Mouse (Mus musculus): ENCODE data around the gene Kidins220. TPM values are rescaled to one million over a fixed set of nuclear protein-coding genes. Genes with fewer than 3 reads are reported as not detected.

The Kidins220 gene
- polyA plus RNA-seq, 1 experiment from 2014 or later, result 23.9 TPM

- WGBS, result 4% methylated on average over 28 of the region's 28 CpGs
Observed at GRCm38 (mm10) chr12:25097210-25098160, 122.8 kb downstream of the Kidins220 start.

GRCm38 (mm10) chr12:25098161-25098550 is 123.4 kb downstream of the Kidins220 start:
- 0% methylated on average over 5 of the region's 10 CpGs for WGBS
- 0 out of 2 replicates have a peak, but pooled peaks have one; percentile 0 for ATAC-seq (ENCODE audit: low read depth)
- Histone ChIP-seq H3K4me1 (replicated peaks; ENCODE audit: control insufficient read depth, insufficient read depth, low read length) (peaks cover 28% of the 10 kb centered on the region), H3K4me2 (ENCODE audit: low read depth, low read length) (peak overlapping the region; percentile 93), H3K27ac (ENCODE audit: low read length) (peak overlapping the region; percentile 99), H3K36me3 (ENCODE audit: control insufficient read depth, insufficient read depth, low read length) (no peaks in the 10 kb centered on the region), H3K9me3 (ENCODE audit: control insufficient read depth, low read length) (no peaks in the 10 kb centered on the region), H3K4me3 (ENCODE audit: low read length) (peak overlapping the region; percentile 74), H3K27me3 (ENCODE audit: control insufficient read depth, insufficient read depth, low read depth, low read length) (no peaks in the 10 kb centered on the region), H3K9ac (ENCODE audit: low read length) (peak overlapping the region; percentile 68)

More at GRCm38 (mm10) chr12:25097210-25098160, 122.8 kb downstream of the Kidins220 start:
- peak overlapping the region; percentile 93 for H3K4me2 ChIP-seq (ENCODE audit: low read depth, low read length)
- H3K9ac ChIP-seq (ENCODE audit: low read length), result peak overlapping the region; percentile 68
- H3K4me3 ChIP-seq (ENCODE audit: low read length), result peak overlapping the region; percentile 74
- ATAC-seq (ENCODE audit: low read depth), result peak; percentile 0; the same call in 1 of the 2 replicates
- peak overlapping the region; percentile 99 for H3K27ac ChIP-seq (ENCODE audit: low read length)
- no peaks in the 10 kb centered on the region for H3K9me3 ChIP-seq (ENCODE audit: control insufficient read depth, low read length)
- H3K4me1 ChIP-seq (replicated peaks; ENCODE audit: control insufficient read depth, insufficient read depth, low read length), result peaks cover 35% of the 10 kb centered on the region
- H3K36me3 ChIP-seq (ENCODE audit: control insufficient read depth, insufficient read depth, low read length), result no peaks in the 10 kb centered on the region
- no peaks in the 10 kb centered on the region for H3K27me3 ChIP-seq (ENCODE audit: control insufficient read depth, insufficient read depth, low read depth, low read length)

DNA sequence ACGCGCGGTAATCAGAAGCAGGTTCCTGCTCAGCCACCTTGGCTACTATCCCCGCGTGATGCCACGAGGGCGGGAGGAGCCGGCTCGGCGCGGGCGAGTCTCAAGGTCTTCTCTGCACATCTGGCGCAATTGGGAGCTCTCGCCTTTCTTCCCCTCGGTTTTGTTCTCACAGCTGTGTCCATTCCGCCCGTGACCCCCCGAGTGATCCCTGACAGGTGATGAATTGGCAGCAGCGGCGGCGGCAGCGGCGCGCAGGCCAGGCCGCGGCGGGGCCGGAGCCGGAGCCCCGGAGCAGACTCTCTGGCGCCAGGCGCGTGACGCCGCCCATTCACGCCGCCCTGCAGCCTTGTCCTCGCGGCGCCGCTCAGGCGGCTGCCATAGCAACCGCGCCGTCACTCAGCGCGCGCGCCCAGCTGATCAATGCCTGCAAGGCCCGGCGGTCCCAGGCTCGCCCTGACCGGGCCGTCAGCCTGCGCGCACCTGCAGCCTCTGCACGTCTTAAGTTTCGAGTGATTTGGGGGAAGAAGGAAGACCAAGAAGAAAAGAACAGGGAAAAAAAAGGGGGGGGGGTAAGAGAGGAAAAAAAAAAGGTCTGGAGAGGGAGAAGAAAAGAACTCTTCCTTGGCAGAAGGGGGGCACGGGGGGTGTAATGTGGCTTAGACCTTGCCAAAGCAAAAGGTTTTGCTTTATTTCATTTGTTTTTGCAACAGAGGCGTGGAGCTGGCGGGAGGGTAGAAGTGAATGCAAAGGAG is 124.0 kb downstream of the Kidins220 start:
- ATAC-seq (ENCODE audit: low read depth), result peak; percentile 78
- peaks cover 23% of the 10 kb centered on the region for H3K4me1 ChIP-seq (replicated peaks; ENCODE audit: control insufficient read depth, insufficient read depth, low read length)
- H3K9me3 ChIP-seq (ENCODE audit: control insufficient read depth, low read length), result no peaks in the 10 kb centered on the region
- peak overlapping the region; percentile 93 for H3K4me2 ChIP-seq (ENCODE audit: low read depth, low read length)
- under 1% methylated on average over 60 of the region's 61 CpGs for WGBS
- H3K36me3 ChIP-seq (ENCODE audit: control insufficient read depth, insufficient read depth, low read length), result no peaks in the 10 kb centered on the region
- H3K9ac ChIP-seq (ENCODE audit: low read length), result peak overlapping the region; percentile 91
- peak overlapping the region; percentile 99 for H3K27ac ChIP-seq (ENCODE audit: low read length)
- H3K27me3 ChIP-seq (ENCODE audit: control insufficient read depth, insufficient read depth, low read depth, low read length), result no peaks in the 10 kb centered on the region
- peak overlapping the region; percentile 74 for H3K4me3 ChIP-seq (ENCODE audit: low read length)

- peak overlapping the region; percentile 93 for H3K4me2 ChIP-seq (ENCODE audit: low read depth, low read length)
- no peaks in the 10 kb centered on the region for H3K27me3 ChIP-seq (ENCODE audit: control insufficient read depth, insufficient read depth, low read depth, low read length)
- H3K4me1 ChIP-seq (replicated peaks; ENCODE audit: control insufficient read depth, insufficient read depth, low read length), result peaks cover 23% of the 10 kb centered on the region
- H3K4me3 ChIP-seq (ENCODE audit: low read length), result peak overlapping the region; percentile 74
- H3K9ac ChIP-seq (ENCODE audit: low read length), result peak overlapping the region; percentile 91
- WGBS, result 0% methylated on average over 9 of the region's 9 CpGs
- no peaks in the 10 kb centered on the region for H3K36me3 ChIP-seq (ENCODE audit: control insufficient read depth, insufficient read depth, low read length)
- peak; percentile 43 for ATAC-seq (ENCODE audit: low read depth)
- H3K27ac ChIP-seq (ENCODE audit: low read length), result peak overlapping the region; percentile 99
- no peaks in the 10 kb centered on the region for H3K9me3 ChIP-seq (ENCODE audit: control insufficient read depth, low read length)
Observed at GRCm38 (mm10) chr12:25099313-25099562, 124.5 kb downstream of the Kidins220 start.

- peak overlapping the region; percentile 93 for H3K4me2 ChIP-seq (ENCODE audit: low read depth, low read length)
- peak overlapping the region; percentile 99 for H3K27ac ChIP-seq (ENCODE audit: low read length)
- H3K27me3 ChIP-seq (ENCODE audit: control insufficient read depth, insufficient read depth, low read depth, low read length), result no peaks in the 10 kb centered on the region
- peak; percentile 10; the same call in 1 of the 2 replicates for ATAC-seq (ENCODE audit: low read depth)
- peaks cover 23% of the 10 kb centered on the region for H3K4me1 ChIP-seq (replicated peaks; ENCODE audit: control insufficient read depth, insufficient read depth, low read length)
- no peaks in the 10 kb centered on the region for H3K9me3 ChIP-seq (ENCODE audit: control insufficient read depth, low read length)
- H3K4me3 ChIP-seq (ENCODE audit: low read length), result peak overlapping the region; percentile 74
- under 1% methylated on average over 38 of the region's 38 CpGs for whole genome bisulfite sequencing
- peak overlapping the region; percentile 91 for H3K9ac ChIP-seq (ENCODE audit: low read length)
- no peaks in the 10 kb centered on the region for H3K36me3 ChIP-seq (ENCODE audit: control insufficient read depth, insufficient read depth, low read length)
Observed at GRCm38 (mm10) chr12:25099563-25100408, 125.1 kb downstream of the Kidins220 start.

GRCm38 (mm10) chr12:25100411-25101217 is 125.9 kb downstream of the Kidins220 start:
- ATAC-seq (ENCODE audit: low read depth), result no peak
- under 1% methylated on average over 53 of the region's 59 CpGs for WGBS

GRCm38 (mm10) chr12:25101389-25101788 is 126.7 kb downstream of the Kidins220 start:
- no peak for ATAC-seq (ENCODE audit: low read depth)
- WGBS, result 22% methylated on average over 5 of the region's 5 CpGs
- Histone ChIP-seq H3K9me3 (ENCODE audit: control insufficient read depth, low read length) (no peaks in the 10 kb centered on the region), H3K36me3 (ENCODE audit: control insufficient read depth, insufficient read depth, low read length) (no peaks in the 10 kb centered on the region), H3K4me3 (ENCODE audit: low read length) (peak overlapping the region; percentile 74; the same call in 1 of the 2 replicates), H3K27ac (ENCODE audit: low read length) (peak overlapping the region; percentile 99), H3K4me2 (ENCODE audit: low read depth, low read length) (peak overlapping the region; percentile 93), H3K9ac (ENCODE audit: low read length) (peak overlapping the region; percentile 91), H3K27me3 (ENCODE audit: control insufficient read depth, insufficient read depth, low read depth, low read length) (no peaks in the 10 kb centered on the region), H3K4me1 (replicated peaks; ENCODE audit: control insufficient read depth, insufficient read depth, low read length) (peaks cover 23% of the 10 kb centered on the region)

More at GRCm38 (mm10) chr12:25100411-25101217, 125.9 kb downstream of the Kidins220 start:
- H3K27me3 ChIP-seq (ENCODE audit: control insufficient read depth, insufficient read depth, low read depth, low read length), result no peaks in the 10 kb centered on the region
- H3K9ac ChIP-seq (ENCODE audit: low read length), result peak overlapping the region; percentile 91
- peaks cover 23% of the 10 kb centered on the region for H3K4me1 ChIP-seq (replicated peaks; ENCODE audit: control insufficient read depth, insufficient read depth, low read length)
- H3K4me2 ChIP-seq (ENCODE audit: low read depth, low read length), result peak overlapping the region; percentile 93
- peak overlapping the region; percentile 74 for H3K4me3 ChIP-seq (ENCODE audit: low read length)
- H3K9me3 ChIP-seq (ENCODE audit: control insufficient read depth, low read length), result no peaks in the 10 kb centered on the region
- no peaks in the 10 kb centered on the region for H3K36me3 ChIP-seq (ENCODE audit: control insufficient read depth, insufficient read depth, low read length)
- H3K27ac ChIP-seq (ENCODE audit: low read length), result peak overlapping the region; percentile 99

DNA sequence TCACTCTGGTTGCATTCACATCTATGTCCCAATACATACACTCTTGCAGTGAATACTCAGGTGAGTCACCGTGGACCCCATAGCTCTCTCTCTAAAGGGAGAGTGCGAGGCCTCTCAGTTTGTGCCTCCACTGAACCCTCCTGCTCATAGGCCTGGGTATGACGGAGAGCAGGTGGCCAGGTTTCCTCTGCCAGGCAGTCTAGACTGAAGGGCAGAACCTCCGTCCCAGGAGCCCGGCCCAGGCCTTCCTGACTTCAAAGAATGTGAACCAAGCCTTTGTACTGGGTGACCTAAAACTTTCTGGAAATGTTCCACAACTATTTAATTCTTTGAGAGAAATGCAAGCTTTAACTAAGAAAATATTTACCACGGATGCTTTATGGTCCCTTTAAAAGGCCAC is 129.2 kb downstream of the Kidins220 start:
- 71% methylated on average over 6 of the region's 6 CpGs for WGBS
- Histone ChIP-seq H3K27me3 (ENCODE audit: control insufficient read depth, insufficient read depth, low read depth, low read length) (no peaks in the 10 kb centered on the region), H3K4me2 (ENCODE audit: low read depth, low read length) (no peak overlapping the region), H3K9ac (ENCODE audit: low read length) (no peak overlapping the region), H3K4me3 (ENCODE audit: low read length) (no peak overlapping the region), H3K9me3 (ENCODE audit: control insufficient read depth, low read length) (no peaks in the 10 kb centered on the region), H3K4me1 (replicated peaks; ENCODE audit: control insufficient read depth, insufficient read depth, low read length) (peaks cover 10% of the 10 kb centered on the region), H3K36me3 (ENCODE audit: control insufficient read depth, insufficient read depth, low read length) (no peaks in the 10 kb centered on the region), H3K27ac (ENCODE audit: low read length) (no peak overlapping the region)
- no peak for ATAC-seq (ENCODE audit: low read depth)

All from lung, embryonic 16.5 days (tissue).